Mouse (Mus musculus): Measurements from ENCODE around the gene Col9a1. TPM values are rescaled to one million over a fixed set of nuclear protein-coding genes. Genes with fewer than 3 reads are reported as not detected.

The Col9a1 gene
- polyA plus RNA-seq, 1 experiment, result not detected

DNA sequence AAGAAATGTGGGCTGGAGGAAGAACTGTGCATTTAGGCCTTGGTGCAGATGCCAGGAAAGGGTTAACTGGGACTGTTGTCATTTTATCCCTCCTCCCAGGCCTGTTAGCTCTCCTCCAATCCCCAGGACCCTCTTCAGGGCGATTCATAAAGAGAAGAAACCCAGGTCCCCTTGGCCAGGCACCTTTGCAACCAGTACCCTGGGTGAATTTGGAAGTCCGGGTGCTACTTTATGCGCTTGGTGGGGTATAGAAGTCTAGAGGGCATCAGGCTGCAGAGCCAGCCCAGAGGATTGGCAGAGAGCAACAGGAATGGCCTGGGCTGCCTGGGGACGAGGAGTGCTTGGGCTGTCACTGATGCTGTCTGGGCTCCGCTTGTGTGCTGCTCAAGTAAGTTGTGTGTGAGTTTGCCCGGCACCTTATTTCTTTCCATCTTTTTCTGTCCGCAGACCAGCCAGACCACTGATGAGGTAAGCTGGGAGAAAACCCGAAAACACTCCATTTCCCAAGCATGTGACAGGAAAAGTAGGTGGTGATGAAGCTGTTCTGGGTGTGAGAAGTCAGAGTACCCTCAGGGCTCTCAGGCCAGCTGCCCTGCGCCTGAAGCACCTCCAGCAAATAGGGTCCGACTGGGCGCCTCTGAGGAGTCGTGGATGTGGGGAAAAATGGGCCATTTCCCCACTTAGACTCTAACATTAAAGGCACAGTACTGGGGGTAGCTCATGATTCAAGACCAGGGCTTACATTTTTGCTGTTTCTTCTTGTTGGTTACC, 17.8 kb downstream of the Col9a1 start:
- WGBS, result 50% methylated on average over 12 of the region's 12 CpGs
- Histone ChIP-seq H3K4me3 (replicated peaks; ENCODE audit: control insufficient read depth, low read depth, low read length) (no peak overlapping the region), H3K27ac (ENCODE audit: control insufficient read depth, insufficient read depth, low read depth, low read length, poor library complexity) (no peak overlapping the region), H3K4me1 (ENCODE audit: control insufficient read depth, insufficient read depth, low read length) (no peaks in the 10 kb centered on the region)
- TF ChIP-seq POLR2A (IDR thresholded peaks at IDR 0.05; ENCODE audit: borderline replicate concordance, control insufficient read depth, low read depth, low read length) (no peak), CTCF (IDR thresholded peaks at IDR 0.05; ENCODE audit: control insufficient read depth, insufficient read depth, low read length) (no peak)

DNA sequence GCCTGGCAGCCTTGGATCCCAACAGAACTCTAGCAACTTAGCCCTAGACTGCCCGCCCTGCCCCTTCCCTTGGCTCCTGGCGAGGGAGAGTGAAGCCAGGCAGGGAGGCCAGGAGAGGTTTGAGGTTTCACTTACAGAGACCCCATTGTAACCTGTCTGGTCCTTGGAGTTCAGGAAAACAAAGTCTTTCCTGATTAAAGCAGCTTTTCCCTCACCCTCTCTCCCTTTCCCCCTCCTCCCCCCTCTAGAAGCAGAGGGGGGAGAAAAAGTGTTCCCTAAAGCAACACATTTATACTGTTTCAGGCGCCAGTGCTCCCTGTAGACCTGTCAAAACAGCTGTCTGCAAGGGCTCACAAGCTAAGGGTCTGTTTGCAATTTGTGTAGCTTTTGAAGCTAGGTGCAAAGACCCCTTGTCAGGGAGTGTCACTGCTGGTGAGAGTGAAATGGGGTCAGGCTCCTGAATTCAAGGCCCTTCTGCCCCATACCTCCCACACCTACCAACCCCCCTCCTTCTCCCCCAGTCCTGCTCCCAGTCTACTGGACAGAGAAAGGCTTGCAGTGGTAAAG, 18.6 kb downstream of the Col9a1 start:
- Histone ChIP-seq H3K4me3 (replicated peaks; ENCODE audit: control insufficient read depth, low read depth, low read length) (no peak overlapping the region), H3K4me1 (ENCODE audit: control insufficient read depth, insufficient read depth, low read length) (no peaks in the 10 kb centered on the region), H3K27ac (ENCODE audit: control insufficient read depth, insufficient read depth, low read depth, low read length, poor library complexity) (no peak overlapping the region)
- 73% methylated on average over 3 of the region's 3 CpGs for WGBS
- no peak for TF ChIP-seq CTCF (IDR thresholded peaks at IDR 0.05; ENCODE audit: control insufficient read depth, insufficient read depth, low read length)
- TF ChIP-seq POLR2A (IDR thresholded peaks at IDR 0.05; ENCODE audit: borderline replicate concordance, control insufficient read depth, low read depth, low read length), result no peak

DNA sequence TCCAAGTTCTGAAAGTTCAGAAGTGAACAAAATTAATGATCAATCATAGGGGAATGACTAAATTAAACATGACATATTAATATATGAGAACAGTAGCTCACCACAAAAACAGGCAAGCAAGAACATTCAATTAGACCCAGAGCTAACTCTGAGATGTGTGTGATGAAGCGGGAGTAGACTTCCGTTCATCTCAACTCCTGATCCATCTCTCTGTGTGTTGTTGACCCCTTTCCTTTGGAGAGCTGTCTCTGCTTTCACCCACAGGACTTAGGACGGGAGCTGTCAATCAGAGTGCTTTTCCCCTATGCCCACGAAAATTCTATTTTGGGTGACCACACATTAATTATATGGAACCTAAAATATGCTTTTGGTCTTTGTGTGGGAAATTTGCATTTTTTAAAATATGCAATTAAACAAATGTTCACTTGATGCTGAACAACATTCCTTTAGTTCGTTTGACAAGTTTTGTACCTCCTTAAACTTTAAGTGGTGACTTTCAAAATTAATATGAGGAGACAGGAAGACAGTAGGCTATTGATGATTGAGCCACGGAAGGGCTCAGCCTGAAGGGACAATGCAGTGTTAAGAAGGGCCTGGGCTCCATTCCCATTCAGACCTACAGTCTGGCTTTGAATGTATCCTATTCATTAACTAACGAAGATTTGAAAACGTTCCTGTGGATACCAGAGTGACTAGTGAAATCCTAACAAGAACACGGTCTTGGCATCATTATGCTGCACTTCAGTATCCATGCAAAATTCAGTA, 34.4 kb downstream of the Col9a1 start:
- Histone ChIP-seq H3K4me1 (ENCODE audit: control insufficient read depth, insufficient read depth, low read length) (no peaks in the 10 kb centered on the region), H3K4me3 (replicated peaks; ENCODE audit: control insufficient read depth, low read depth, low read length) (no peak overlapping the region), H3K27ac (ENCODE audit: control insufficient read depth, insufficient read depth, low read depth, low read length, poor library complexity) (no peak overlapping the region)
- TF ChIP-seq CTCF (IDR thresholded peaks at IDR 0.05; ENCODE audit: control insufficient read depth, insufficient read depth, low read length) (no peak), POLR2A (IDR thresholded peaks at IDR 0.05; ENCODE audit: borderline replicate concordance, control insufficient read depth, low read depth, low read length) (no peak)
- WGBS, result 70% methylated on average over 9 of the region's 9 CpGs

DNA sequence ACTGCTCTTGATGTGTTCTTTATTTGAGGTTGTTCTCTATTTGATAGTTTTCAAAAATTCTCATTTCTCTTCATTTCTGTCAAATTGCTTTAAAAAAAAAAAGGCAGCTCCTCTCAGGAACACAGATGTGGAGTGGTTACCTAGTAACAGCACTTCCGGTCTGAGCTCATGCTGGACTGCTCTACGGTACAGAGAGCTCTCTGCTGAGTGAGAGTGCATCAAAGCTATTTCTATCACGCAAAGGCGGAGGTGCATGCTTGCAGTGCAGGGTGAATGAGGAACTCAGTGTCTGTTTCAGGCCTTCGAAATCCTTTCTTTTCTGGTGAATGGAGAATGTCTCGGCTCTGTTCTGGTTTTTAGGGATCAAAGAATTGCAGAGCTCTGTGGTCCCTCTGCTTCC, 41.6 kb downstream of the Col9a1 start:
- no peak overlapping the region for H3K4me3 ChIP-seq (replicated peaks; ENCODE audit: control insufficient read depth, low read depth, low read length)
- no peaks in the 10 kb centered on the region for H3K4me1 ChIP-seq (ENCODE audit: control insufficient read depth, insufficient read depth, low read length)
- WGBS, result 60% methylated on average over 6 of the region's 6 CpGs
- TF ChIP-seq CTCF (IDR thresholded peaks at IDR 0.05; ENCODE audit: control insufficient read depth, insufficient read depth, low read length) (no peak), POLR2A (IDR thresholded peaks at IDR 0.05; ENCODE audit: borderline replicate concordance, control insufficient read depth, low read depth, low read length) (no peak)
- H3K27ac ChIP-seq (ENCODE audit: control insufficient read depth, insufficient read depth, low read depth, low read length, poor library complexity), result no peak overlapping the region

DNA sequence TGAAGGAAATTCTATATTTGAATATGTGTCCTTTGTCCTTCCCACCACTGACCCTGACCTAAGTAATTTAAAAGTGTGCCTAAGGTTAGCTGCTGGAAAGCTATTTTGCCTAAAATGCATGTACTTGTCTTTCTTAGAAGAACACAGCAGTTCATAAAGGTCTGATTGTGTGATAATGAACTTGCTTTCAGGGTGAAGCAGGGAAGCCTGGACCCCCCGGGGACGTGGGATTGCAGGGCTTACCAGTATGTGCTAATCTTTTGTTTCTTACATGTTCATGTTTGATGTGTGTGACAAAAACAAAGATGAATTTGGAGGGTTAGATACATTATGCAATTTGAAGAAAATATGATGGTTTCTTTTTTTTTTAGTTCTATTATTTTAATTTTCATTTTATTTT, 44.8 kb downstream of the Col9a1 start:
- Histone ChIP-seq H3K27ac (ENCODE audit: control insufficient read depth, insufficient read depth, low read depth, low read length, poor library complexity) (no peak overlapping the region), H3K4me3 (replicated peaks; ENCODE audit: control insufficient read depth, low read depth, low read length) (no peak overlapping the region), H3K4me1 (ENCODE audit: control insufficient read depth, insufficient read depth, low read length) (no peaks in the 10 kb centered on the region)
- 83% methylated on average over 2 of the region's 2 CpGs for WGBS
- TF ChIP-seq CTCF (IDR thresholded peaks at IDR 0.05; ENCODE audit: control insufficient read depth, insufficient read depth, low read length) (no peak), POLR2A (IDR thresholded peaks at IDR 0.05; ENCODE audit: borderline replicate concordance, control insufficient read depth, low read depth, low read length) (no peak)

DNA sequence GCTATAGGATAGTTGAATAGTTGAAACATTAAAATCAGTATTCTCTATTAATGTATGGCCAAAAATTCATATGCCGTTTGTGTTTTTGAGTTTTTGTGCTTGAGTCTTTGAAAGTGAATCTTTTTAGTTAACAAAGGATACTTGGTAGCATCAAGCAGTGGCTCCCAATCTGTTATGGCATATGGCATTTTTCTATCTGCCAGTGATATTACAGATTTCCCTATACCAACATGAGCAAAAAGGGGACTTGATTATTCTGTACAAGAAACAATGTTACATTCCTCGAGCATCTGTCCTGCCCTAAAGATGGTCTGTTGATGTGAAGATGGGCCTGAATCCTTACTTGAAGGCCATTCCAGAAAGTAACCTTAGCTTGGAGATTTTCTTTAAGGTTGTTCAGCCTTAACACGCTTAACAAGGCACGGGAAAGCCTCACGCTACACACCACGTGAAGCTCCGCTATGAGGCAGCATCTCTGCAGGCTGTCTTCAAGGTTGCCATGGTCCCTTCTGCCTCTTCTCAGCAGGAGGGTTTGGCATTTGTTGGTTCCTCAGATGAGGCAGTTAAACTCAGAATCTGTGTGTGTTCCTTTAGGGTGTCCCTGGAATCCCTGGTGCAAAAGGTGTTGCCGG, 45.7 kb downstream of the Col9a1 start:
- WGBS, result 84% methylated on average over 8 of the region's 8 CpGs
- Histone ChIP-seq H3K4me1 (ENCODE audit: control insufficient read depth, insufficient read depth, low read length) (no peaks in the 10 kb centered on the region), H3K27ac (ENCODE audit: control insufficient read depth, insufficient read depth, low read depth, low read length, poor library complexity) (no peak overlapping the region), H3K4me3 (replicated peaks; ENCODE audit: control insufficient read depth, low read depth, low read length) (no peak overlapping the region)
- TF ChIP-seq POLR2A (IDR thresholded peaks at IDR 0.05; ENCODE audit: borderline replicate concordance, control insufficient read depth, low read depth, low read length) (no peak), CTCF (IDR thresholded peaks at IDR 0.05; ENCODE audit: control insufficient read depth, insufficient read depth, low read length) (no peak)

DNA sequence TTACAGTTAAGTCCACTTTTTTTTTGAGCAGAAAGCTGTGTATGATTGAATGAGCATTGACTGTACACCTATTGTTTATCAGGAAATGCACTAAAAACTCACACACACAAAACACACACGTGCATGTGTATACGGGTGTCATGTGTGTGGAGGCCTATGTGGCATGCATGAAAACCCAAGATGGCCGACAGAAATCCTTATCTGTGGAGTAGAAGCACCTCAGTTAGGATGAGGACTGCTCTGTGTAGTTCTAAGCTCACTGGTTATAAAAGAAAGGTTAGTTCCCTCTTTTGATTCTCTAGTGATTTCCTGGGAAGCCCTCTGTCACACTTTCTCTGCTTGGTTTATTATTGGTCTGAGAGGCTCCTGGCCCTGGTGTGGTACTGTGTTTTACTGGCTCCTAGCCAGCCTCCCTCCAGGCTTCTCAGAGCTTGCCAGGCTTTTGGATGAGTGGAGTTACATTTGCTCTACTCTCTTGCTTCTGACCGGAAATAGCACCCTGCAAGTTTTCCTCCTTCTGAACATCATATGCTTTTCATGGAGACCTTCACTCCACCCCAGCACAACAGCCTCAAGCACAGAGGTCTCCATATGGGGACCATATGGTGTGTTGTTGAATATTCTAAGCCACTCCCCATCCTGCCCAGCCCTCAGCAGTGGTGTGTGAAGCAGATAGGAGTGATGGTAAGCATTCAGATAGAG, 48.6 kb downstream of the Col9a1 start:
- Histone ChIP-seq H3K4me1 (ENCODE audit: control insufficient read depth, insufficient read depth, low read length) (no peaks in the 10 kb centered on the region), H3K27ac (ENCODE audit: control insufficient read depth, insufficient read depth, low read depth, low read length, poor library complexity) (no peak overlapping the region), H3K4me3 (replicated peaks; ENCODE audit: control insufficient read depth, low read depth, low read length) (no peak overlapping the region)
- WGBS, result 67% methylated on average over 4 of the region's 4 CpGs
- TF ChIP-seq POLR2A (IDR thresholded peaks at IDR 0.05; ENCODE audit: borderline replicate concordance, control insufficient read depth, low read depth, low read length) (no peak), CTCF (IDR thresholded peaks at IDR 0.05; ENCODE audit: control insufficient read depth, insufficient read depth, low read length) (no peak)
